Mouse (Mus musculus): ENCODE data around the gene Mpped1.

GRCm38 (mm10) chr15:83774922-83775321 is 4.3 kb upstream of the Mpped1 start:
- no peak for TF ChIP-seq CTCF (IDR thresholded peaks at IDR 0.05; ENCODE audit: extremely low read depth, insufficient read depth, insufficient read length, insufficient replicate concordance)
- TF ChIP-seq POLR2A (IDR thresholded peaks at IDR 0.05; ENCODE audit: low read depth, low read length): no peak

Measured in spleen, adult 2 months (tissue).